Mouse (Mus musculus) small intestine, adult 2 months (tissue): Measurements from ENCODE around the gene Boc.

Source experiments
- CTCF ChIP-seq: fragments of 200-500 bp; IDR thresholded peaks from 2 replicates; pipeline ENCODE4 v1.5.1; 2012; ENCODE audit warnings: low read depth, mild to moderate bottlenecking, control low read depth, inconsistent platforms, low read length, moderate library complexity, mixed read lengths; ENCODE audit not compliant: insufficient replicate concordance, insufficient read length; ENCODE audit errors: extremely low read depth
- POLR2A ChIP-seq: fragments of 200-500 bp; IDR thresholded peaks from 2 replicates; pipeline ENCODE4 v1.6.1; 2012; ENCODE audit warnings: low read depth, mild to moderate bottlenecking, control low read depth, inconsistent platforms, low read length, moderate library complexity

GRCm38 (mm10) chr16:44557661-44558470, 831 bp downstream of the Boc start:
- TF ChIP-seq CTCF = no peak
- no peak for TF ChIP-seq POLR2A
